Mouse (Mus musculus) thymus, postnatal 4 days (tissue): ENCODE data around the gene Lrrc49.

Experiments used
- DNase-seq: peaks from one replicate; pipeline ENCODE4 v3.0.0; 2021

The Lrrc49 gene

DNA sequence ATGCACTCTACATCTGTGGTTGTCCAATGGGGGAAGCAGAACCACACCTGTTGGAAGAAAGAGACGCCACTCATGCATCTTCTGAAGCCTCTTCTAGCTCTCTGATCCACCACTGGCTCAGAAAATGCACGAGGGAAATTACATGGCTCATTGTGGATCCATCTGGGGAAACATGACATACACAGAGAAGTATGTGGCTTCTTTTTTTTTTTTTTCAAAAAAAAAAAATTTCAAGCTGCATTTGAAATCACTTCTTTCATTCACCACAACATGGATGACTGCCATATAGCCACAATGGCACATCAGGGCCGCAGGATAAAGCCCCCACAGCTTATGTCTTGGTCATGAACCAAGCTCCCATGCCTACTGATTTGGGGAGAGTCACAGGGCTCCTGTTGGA, 159.7 kb downstream of the Lrrc49 start:
- DNase-seq, result no peak

DNA sequence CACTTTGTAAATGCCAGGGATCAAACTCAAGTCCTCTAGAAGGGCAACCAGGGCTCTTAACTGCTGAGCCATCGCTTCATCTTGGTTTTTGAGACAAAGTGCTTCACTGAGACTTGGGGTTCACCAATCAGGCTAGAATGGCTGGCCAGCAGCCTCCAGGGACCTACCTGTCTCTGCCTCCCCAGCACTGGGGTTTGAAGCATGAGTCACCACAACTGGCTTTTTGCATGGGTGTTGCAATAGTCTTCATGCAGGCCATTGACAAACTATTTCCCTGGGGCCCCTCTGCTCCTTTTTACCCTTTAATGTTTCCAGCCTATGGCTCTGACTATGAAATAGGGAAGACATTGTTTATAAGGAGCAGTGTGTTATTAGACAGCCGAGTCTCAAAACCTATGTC, 160.1 kb downstream of the Lrrc49 start:
- no peak for DNase-seq

GRCm38 (mm10) chr9:60527051-60527450, 160.9 kb downstream of the Lrrc49 start:
- no peak for DNase-seq

DNA sequence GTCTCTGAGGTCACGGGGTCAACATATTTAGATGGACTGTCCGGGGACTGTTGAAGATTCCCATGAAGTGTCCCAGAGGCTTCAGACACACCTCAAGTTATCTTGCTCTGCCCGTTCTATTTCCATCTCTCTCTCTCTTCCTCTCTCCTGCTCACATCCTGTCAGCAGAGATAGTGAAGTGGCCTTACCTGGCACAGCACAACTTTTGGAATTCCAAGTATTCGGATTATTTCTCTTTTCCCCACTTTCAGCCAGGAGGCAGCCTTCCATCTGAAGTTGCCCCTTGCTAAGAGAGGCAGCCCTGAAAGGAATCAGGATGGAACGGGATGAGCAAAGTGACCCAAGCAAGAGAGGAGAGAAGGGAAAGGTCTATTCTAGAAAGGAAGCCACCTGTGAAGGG, 161.8 kb downstream of the Lrrc49 start:
- DNase-seq, result no peak

DNA sequence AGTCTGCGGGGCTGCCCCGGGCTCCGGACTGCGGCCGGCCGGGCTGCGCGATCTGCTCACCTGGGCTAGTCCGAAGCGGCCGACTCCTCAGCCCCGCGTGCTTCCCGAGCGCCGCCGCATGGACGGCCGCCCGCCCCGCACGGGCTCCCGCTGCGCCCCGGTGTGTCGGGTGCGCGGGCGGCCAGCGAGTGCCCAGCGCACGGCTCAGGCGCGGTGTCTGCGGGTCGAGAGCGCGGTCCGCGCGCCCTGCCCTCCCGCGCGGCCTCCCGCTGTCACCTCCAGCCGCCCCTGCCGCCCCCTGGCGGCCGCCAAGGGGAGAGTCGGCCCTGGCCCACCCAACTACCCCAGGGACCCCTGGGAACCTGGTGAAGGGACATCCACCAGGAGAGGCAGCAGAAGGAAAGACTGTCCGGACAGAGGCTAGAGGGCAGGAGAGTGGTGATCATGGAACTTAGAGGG, 166.1 kb downstream of the Lrrc49 start, which contains the start of gene Thsd4:
Gene Thsd4 (minus strand): TSS at position 241 of the 459 bp plus-strand sequence.
- peak; percentile 83 for DNase-seq

- no peak for DNase-seq
These were observed 166.8 kb downstream of the Lrrc49 start for GRCm38 (mm10) chr9:60521143-60521542.

GRCm38 (mm10) chr9:60519601-60520000, 168.4 kb downstream of the Lrrc49 start:
- DNase-seq, result no peak
